Mouse (Mus musculus) spleen, adult 12 weeks (tissue): Measurements from ENCODE around the gene Hyal2.

Experiments used
- DNase-seq: peaks from one replicate; pipeline ENCODE4 v3.0.0; 2022; ENCODE audit warnings: low spot score

Hyal2 gene

GRCm38 (mm10) chr9:107611456-107612190, 43.9 kb downstream of the Hyal2 start:
- no peak for DNase-seq

- DNase-seq = peak; percentile 98
Observed at GRCm38 (mm10) chr9:107612191-107612944, 44.6 kb downstream of the Hyal2 start.

- DNase-seq = no peak
Observed at GRCm38 (mm10) chr9:107612945-107613569, 45.3 kb downstream of the Hyal2 start.

GRCm38 (mm10) chr9:107615035-107615434, 47.3 kb downstream of the Hyal2 start:
- no peak for DNase-seq

GRCm38 (mm10) chr9:107617461-107617860, 49.7 kb downstream of the Hyal2 start:
- DNase-seq = no peak

- DNase-seq = no peak
Observed at GRCm38 (mm10) chr9:107618098-107618497, 50.4 kb downstream of the Hyal2 start.

GRCm38 (mm10) chr9:107618778-107619545, 51.2 kb downstream of the Hyal2 start:
- DNase-seq = no peak

- DNase-seq = no peak
Observed at GRCm38 (mm10) chr9:107619546-107619879, 51.8 kb downstream of the Hyal2 start.

GRCm38 (mm10) chr9:107620954-107621353, 53.2 kb downstream of the Hyal2 start:
- DNase-seq = no peak
